Mouse (Mus musculus) lung, postnatal 0 days (tissue): ENCODE results near the gene Inip.
A peak's percentile ranks its signal among the peaks of the same experiment; 100 is the strongest.

ENCODE experiments used
- CTCF ChIP-seq: IDR thresholded peaks from 2 replicates; pipeline ENCODE4 v1.5.1; 2016; ENCODE audit warnings: antibody characterized with exemption, mild to moderate bottlenecking
- EP300 ChIP-seq: IDR thresholded peaks from 2 replicates; pipeline ENCODE4 v1.6.1; 2016; ENCODE audit warnings: antibody characterized with exemption, mild to moderate bottlenecking, control low read depth

DNA sequence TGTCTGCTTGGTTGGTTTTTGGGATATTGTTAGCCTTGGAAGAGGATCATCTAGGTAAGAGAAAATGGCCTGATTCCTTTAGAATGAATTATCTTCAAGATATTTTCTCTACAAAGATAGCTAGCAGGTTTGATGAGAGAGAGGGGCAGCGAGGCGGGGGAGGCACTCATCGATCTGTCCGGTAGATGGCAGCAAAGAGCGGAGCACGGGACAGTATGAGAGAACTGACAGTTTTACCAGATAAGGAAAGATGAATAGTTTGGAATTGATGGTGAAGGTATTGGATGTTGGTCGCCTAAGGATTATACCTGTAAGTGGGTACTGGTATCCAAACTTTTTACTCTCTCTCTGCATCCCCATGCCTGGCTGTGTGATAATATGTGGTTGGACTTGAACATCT lies 14.7 kb downstream of the Inip start:
- TF ChIP-seq CTCF (peak; percentile 98), EP300 (no peak)
